Mouse (Mus musculus): ENCODE results near the gene Lgals1. TPM values are rescaled to one million over a fixed set of nuclear protein-coding genes. Genes with fewer than 3 reads are reported as not detected.
A peak's percentile ranks its signal among the peaks of the same experiment; 100 is the strongest.

Gene Lgals1
- 404 to 1,073 TPM (median 510 TPM) in 3 replicates for total RNA-seq (2017)

DNA sequence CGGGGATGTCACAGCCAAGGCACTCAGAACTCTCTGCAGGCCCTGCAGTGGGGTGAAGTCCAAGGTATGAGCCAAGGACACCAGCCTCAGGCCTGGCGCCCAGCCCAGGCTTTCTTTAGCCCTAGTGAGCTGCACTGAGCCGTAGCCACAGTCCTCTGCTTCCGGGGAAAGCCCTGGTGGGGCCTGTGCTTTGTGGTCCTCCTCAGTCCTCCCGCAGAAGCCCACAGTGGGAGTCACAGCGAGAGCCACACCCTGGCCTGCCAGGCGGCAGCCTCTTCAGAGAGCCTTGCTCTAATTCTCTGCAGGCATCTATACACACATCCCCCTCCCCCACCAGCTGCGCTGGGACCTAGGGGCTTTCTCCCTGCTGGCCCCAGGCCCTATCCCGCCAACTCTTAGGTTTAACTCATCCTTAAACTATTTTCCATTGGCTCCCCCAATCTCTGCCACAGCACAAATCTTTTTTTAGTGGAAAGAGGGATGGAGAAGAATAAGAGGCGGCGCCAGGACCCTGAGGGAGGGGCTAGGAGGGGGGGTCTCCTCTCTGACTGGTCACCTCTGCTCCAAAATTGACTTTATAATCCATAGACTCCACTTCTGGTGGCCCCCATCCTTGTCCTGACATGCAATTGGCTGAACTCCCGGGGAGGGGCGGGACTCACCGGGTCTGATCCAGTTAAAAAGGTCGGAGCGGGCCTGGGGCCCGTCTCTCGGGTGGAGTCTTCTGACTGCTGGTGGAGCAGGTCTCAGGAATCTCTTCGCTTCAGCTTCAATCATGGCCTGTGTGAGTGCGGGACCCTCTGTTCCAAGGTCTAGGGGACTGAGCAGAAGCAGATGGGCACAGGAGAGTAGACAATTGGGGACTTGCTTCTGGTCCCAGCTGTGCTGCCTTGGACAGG is at the start of gene Lgals1:
Gene Lgals1, plus strand, starts transcription at position 705 of the 899 bp plus-strand sequence.
- no peak; the same call in 1 of the 2 replicates for ATAC-seq (replicated peaks; ENCODE audit: insufficient number of reproducible peaks, low FRiP score, low TSS enrichment, poor library complexity, severe bottlenecking)

DNA sequence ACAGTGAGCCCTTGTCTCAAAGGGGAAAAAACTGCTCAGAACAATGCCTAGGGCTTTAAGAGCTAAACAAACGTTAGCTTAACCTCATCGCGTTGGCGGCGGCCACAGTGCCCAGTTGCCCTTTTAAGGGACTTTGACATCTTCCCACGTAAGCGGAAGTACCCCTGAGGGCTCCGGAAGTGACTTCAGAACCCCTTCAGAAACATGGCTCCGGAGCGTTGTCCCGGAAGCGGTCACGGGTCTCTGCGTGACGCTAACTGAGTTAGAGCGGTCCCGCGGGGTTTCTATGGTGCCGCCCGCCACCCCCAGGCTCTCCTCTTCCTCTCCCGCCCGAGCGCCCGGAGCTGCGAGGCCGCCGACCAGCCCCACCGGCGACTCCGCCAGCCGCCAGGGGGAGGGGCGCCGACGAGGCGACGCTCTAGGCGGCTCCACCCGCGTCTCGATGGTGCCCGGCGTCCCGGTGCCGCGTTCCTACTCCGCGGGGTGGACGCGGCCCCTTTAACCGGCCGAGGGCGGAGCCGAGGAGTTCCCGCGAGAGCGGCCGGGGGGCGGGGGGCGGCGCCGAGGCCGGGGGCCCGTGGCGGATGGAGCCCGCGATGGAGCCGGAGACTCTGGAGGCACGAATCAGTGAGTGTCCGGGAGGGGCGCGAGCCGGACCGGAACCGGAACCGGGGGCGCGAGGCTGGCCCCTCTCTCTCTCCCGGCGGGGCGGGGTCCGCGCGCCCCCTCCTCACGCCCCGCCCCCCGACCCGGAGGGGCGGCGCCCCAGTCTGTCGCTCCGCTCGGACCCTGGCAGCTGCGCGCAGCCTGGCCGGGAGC is 49.3 kb upstream of the Lgals1 start, which contains the start of gene Gga1:
Gene Gga1, plus strand, starts transcription at position 200 of the 819 bp plus-strand sequence.
- ATAC-seq (replicated peaks; ENCODE audit: insufficient number of reproducible peaks, low FRiP score, low TSS enrichment, poor library complexity, severe bottlenecking) = peak; percentile 77

DNA sequence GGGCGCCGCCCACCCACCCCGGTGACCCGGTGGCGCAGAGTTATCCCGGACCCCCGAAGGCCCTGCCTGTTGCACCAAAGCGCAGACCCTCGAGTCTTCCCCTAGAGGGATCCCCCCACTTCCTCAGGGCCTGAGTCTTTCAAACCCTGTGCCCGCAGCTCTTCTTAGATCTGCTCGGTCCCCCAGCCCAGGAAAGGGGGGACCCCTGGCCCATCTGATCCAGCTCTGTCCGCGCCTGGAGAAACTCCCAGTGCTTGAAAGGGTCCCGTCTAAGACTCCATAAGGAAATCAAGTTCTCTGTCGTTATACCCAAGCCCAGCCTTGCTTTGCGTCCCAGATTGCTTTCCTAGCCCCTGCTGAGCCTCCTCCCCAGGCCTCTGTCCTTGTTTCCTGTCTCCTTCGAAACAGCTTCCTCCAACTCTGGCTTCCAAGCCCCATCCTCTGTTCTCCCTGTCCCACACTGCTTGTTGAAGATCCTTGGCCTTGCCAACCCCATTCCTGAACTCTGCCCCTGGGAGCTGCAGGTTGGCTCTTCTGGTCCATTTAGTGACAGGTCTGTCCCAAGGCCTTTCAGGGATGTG is 48.6 kb upstream of the Lgals1 start:
- ATAC-seq (replicated peaks; ENCODE audit: insufficient number of reproducible peaks, low FRiP score, low TSS enrichment, poor library complexity, severe bottlenecking) = no peak

DNA sequence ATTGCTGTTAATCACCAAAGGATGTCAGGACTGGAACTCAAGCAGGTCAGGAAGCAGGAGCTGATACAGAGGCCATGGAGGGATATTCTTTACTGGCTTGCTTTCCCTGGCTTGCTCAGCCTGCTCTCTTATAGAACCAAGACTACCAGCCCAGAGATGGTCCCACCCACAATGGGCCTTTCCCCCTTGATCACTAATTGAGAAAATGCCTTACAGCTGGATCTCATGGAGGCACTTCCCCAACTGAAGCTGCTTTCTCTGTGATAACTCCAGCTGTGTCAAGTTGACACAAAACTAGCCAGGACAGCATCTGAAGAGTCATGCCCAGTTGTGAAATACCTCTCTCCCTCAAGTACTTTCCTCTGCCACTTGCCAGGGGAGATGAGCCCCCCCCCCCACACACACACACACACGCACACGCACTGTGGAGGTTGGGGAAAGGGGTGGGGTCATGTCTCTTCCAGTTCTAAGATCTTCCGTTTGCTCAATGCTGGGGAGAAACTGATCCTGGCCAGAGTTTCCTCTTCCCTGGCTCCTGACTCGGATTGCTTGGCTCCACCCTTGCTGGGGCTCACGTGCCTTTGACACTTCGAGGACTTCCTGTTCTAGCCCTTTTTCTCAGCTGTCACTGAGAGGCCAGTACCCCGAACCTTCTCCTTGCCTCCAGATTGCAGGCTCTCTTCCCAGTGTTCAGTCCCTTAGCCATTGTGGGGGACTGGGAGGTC is 47.6 kb upstream of the Lgals1 start:
- ATAC-seq (replicated peaks; ENCODE audit: insufficient number of reproducible peaks, low FRiP score, low TSS enrichment, poor library complexity, severe bottlenecking) = peak; percentile 45

DNA sequence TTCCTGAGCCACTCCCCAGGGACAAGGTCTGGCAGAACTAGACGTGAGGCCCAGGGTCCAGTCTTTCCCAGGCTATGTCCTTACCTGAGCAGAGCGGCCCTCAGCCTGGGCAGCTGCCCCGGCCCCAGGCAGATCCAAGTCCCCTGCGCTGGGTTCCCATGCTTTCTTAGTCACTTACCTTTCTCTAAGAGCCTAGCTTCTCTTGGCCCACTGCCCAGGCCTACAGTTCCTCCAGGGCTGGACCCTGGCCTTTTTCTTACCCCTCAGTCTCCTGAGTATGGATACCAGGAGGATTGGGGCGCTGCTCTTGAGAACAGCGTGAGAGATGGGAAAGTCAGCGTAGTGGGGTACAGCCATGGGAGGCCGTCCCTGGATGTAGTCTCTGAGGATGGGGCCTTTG is 46.1 kb upstream of the Lgals1 start:
- ATAC-seq (replicated peaks; ENCODE audit: insufficient number of reproducible peaks, low FRiP score, low TSS enrichment, poor library complexity, severe bottlenecking) = no peak

DNA sequence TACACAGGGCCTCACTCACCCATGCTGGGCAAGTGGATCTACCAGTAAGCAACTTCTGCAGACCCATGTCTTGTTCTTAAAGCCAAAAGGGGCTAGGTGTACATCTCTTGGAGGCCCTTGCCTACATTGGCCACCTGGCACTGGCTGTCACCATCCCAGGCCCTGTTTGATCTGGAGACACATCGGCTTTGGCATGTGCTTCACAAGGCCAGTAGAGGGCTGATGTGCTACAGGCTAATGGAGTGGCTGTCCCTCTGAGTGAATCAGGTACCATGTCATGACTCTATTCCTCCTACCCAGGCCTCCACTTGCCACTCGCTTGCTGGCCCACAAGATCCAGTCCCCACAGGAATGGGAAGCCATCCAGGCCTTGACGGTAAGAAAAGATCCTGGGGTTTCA is 44.7 kb upstream of the Lgals1 start:
- no peak for ATAC-seq (replicated peaks; ENCODE audit: insufficient number of reproducible peaks, low FRiP score, low TSS enrichment, poor library complexity, severe bottlenecking)

DNA sequence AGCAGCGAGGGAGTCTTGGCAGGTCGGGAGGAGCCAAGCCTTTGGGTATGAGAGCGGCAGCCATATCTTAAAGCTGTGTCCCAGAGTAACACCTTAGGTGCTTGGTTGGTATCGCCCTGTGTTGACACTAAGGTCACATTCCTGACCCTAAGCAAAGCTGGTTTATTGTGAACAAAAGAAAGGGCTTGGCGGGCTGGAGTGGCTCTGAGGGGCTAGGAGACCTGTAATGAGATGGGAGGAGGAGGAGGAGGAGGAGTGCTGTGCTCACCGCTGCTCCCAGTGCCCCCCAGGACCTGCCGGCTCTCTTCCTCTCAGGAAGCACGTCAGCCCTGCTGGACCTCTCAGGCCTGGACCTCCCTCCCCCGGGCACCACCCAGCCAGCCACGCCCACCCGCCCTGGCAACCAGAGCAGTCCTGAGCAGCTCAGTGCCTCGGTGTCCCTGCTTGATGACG is 37.1 kb upstream of the Lgals1 start:
- ATAC-seq (replicated peaks; ENCODE audit: insufficient number of reproducible peaks, low FRiP score, low TSS enrichment, poor library complexity, severe bottlenecking) = no peak

DNA sequence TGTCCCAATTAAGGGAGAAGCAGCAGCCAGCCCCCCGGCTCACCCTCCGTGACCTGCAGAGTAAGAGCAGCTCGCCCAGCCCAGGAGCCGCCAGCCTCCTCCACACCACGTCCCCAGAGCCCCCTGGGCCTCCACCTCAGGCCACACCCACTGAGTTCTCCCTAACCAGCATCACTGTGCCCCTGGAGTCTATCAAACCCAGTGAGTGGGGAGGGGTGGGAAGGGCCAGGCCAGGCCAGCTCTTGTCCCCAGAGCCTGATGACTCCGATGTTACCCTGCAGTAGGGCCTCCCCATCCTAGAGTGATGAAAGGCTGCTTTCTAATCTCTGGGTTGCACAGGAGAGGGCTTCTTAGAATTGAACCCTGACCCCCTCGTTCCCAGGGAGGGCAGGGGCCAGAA is 34.1 kb upstream of the Lgals1 start:
- no peak for ATAC-seq (replicated peaks; ENCODE audit: insufficient number of reproducible peaks, low FRiP score, low TSS enrichment, poor library complexity, severe bottlenecking)

DNA sequence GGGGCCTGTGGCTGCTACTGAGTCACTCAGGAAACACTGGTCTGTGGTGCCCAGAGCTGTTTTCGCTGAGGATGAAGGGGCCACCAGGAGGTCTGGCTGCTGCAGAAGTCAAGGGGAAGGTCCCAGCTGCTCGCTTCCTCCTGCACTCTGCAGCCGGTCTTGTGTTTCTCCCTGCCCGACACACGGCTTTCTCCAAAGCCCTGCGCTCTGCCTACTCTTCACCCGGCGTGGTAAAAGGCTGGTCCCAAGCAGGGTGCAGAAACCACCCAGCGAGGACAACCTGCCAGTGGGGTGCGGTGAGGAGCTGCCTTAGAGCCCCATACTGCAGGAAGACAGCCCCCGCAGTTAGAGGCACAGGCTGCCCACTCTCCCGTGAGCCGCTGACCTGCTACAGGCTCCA is 31.8 kb upstream of the Lgals1 start:
- no peak for ATAC-seq (replicated peaks; ENCODE audit: insufficient number of reproducible peaks, low FRiP score, low TSS enrichment, poor library complexity, severe bottlenecking)

DNA sequence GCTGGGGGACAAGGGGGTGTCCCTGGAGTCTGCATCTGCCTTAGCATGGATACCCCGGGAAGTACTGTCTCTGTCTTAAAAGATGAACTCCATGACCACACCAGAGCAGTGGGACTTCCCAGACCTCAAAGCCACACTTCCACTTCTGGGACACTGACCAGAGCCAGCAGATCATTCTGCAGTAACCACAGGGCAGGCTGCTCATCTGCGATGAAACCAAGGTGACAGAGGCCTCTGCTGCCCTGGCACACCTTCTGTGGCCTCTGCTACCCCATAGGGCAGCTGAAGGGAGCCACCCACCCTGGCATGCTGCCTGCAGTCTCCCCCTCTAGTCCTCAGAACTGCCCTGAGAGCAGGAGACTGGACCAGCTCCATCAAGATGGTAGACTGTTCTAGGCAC is 30.8 kb upstream of the Lgals1 start:
- ATAC-seq (replicated peaks; ENCODE audit: insufficient number of reproducible peaks, low FRiP score, low TSS enrichment, poor library complexity, severe bottlenecking) = 0 out of 2 replicates have a peak, but pooled peaks have one; percentile 2

DNA sequence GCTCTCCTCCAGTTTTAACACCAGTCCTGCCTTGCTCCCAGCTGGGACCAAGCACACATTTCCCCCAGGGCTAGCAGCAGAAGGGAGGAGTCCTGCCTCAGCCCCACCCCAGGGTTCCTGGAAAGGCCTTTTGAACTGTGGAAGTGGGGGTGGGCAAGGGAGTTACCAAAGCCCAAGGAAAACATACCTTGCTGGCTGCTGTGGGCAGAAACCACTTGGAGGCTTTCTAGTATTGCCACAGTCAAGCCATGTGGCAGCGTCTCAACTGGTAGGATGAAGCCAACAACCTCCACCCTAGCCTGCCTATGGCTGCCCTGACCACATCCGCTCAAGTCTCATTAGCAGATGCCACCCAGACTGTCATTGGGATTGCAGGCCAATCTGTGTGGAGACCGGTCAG is 30.4 kb upstream of the Lgals1 start:
- ATAC-seq (replicated peaks; ENCODE audit: insufficient number of reproducible peaks, low FRiP score, low TSS enrichment, poor library complexity, severe bottlenecking) = peak; percentile 42; the same call in 1 of the 2 replicates

DNA sequence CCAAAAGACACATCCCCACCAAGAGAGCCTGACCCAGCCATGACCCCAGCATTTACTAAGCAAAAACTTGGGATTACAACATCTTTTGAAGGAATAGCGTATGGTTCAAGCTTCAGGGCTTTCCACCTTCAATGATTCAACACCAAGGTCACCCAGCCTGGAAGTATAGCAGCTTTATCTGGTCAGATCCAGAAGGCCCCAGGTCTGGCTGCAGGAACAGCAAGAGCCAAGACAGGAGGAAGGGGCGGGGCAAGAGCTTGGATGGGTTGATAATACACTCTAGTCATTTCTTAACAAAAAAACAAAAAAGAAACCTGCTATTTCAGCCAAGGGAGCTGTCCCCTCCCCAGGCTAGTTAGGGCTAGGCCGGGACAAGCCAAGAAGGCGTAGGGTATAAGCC is 29.0 kb upstream of the Lgals1 start:
- no peak for ATAC-seq (replicated peaks; ENCODE audit: insufficient number of reproducible peaks, low FRiP score, low TSS enrichment, poor library complexity, severe bottlenecking)

DNA sequence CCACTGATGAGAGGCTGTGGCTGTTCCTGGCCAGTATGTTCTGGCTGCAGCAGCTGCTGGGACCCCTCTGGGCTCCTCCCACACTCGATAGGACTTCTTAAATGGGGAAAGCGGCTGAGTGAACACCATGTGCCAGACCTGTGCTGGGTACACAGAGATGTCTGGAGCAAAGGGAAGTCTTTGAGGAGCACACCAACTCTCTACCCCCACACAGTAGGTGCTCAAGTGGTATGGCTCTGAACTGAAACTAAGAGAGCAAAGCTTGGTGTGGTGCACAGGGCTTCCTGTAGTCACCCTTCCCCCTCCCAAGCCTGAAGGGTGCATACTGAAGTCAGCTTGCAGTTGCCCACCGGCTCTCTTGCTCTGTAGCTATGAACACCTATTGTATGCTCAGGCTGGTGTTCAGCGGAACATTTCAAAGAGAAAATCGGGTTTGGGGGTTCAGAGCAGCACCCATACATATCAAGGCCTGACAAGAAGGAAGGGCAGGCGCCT is 28.0 kb upstream of the Lgals1 start:
- no peak for ATAC-seq (replicated peaks; ENCODE audit: insufficient number of reproducible peaks, low FRiP score, low TSS enrichment, poor library complexity, severe bottlenecking)

DNA sequence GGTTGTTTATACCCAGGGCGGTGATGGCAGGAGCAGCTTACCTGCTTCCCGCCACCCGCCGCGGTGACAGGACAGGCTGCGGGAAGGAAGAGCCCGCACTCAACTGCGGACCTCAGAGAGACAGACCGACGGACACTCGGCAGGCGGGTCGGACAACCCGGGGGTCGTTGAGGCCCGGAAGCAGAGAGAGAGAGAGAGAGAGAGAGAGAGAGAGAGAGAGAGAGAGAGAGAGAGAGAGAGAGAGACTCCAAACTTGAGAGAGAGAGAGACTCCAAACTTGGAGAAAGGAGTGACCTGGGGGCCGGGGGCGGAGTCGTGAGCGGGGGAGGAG is 27.2 kb upstream of the Lgals1 start, which contains the start of gene Gm49510:
Gene Gm49510, plus strand, starts transcription at position 259 of the 331 bp plus-strand sequence.
- ATAC-seq (replicated peaks; ENCODE audit: insufficient number of reproducible peaks, low FRiP score, low TSS enrichment, poor library complexity, severe bottlenecking) = no peak

DNA sequence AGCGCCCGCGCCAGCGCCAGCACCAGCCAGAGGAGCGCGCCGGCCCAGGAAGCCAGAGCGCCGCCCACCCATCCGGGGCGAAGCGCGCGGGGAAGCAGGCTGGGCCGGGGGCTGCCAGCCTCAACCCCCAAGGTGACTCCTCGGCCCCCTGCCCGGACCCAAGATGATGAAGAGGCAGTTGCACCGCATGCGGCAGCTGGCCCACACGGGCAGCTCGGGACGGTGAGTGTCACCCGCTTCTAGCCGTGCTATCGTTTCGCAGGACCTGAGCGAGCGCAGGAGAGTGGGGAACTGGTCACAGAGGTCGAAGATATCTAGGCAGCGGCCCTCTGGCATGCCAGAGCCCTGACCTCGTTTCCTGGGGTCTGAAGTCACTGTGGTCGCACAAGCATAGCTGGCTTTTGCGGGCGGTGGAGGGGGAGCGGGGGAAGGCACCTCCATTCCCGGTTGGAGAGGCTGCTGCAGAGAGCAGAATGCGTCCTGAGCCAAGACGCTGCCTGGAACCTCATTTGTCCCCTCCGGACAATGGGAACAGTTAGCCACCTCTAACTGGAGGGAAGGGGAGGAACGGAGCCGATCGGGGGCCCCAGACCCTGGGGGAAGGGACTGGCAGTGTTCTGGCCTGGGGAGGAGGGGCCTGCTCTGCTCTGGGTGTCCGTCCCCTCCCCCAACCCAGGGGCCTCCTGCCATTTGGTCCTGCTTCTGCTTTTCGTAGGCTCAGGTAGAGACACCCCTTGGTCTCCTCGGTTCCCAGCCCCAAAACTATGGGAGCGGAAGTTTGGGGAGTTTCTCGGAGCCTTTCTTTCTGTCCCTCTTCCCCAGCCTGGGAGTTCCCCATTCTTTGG is 26.6 kb upstream of the Lgals1 start, which contains the start of gene Sh3bp1:
Gene Sh3bp1, plus strand, starts transcription at position 29 of the 845 bp plus-strand sequence.
- ATAC-seq (replicated peaks; ENCODE audit: insufficient number of reproducible peaks, low FRiP score, low TSS enrichment, poor library complexity, severe bottlenecking) = no peak

DNA sequence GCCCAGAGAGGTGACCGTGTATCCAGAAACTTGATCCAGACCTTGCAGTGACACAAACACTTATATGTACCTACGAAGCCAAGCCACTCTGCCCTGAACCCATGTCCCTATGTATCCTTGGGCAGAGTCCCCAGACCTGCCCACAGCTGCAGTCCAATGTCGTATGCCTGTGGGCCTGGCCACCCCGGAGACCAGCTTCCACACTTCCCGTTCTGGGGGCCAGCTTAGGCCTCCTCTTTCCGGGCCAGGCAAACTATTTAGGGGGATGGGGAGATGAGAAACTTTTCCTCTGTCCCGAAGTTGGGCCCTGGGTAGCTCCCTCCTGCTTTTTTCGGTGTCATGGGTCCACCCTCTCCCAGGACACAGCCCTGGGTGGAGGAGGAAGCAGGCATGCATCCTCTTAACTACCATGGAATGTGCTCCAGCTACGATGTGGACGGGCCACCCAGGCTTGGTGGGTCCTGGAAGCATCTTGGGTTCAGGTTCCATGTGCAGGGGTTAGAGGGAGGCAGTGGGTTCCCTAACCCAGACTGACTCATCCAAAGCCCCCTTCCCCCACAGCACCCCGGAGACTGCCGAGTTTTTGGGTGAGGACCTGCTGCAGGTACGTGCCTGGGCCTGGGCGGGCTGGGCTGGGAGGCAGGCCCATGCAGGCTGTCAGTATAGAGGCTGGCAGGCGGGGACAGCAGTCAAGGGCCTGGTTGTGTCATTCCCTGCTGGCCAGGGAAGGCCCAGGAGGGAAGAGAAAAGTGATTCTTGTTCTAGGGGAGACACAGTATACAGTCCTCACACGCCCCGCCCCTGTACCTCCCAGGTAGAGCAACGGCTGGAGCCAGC is 25.7 kb upstream of the Lgals1 start:
- ATAC-seq (replicated peaks; ENCODE audit: insufficient number of reproducible peaks, low FRiP score, low TSS enrichment, poor library complexity, severe bottlenecking) = 0 out of 2 replicates have a peak, but pooled peaks have one; percentile 10

DNA sequence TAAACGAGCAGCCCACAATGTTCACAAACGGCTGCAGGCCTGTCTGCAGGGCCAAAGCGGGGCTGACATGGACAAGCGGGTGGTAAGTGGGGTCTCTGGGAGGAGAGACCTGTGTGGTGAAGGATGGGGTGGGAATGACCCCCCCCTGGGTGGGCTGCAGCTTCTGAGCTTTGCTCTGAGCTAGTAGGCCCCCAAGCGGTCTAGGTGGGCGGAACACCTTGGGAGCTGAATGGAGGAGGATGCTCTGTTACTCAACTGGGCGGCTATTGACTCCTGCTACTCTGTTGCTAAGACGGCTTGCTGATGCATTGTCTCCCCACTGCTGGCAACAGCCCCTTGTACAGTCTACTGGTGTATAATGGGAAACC is 25.1 kb upstream of the Lgals1 start:
- ATAC-seq (replicated peaks; ENCODE audit: insufficient number of reproducible peaks, low FRiP score, low TSS enrichment, poor library complexity, severe bottlenecking) = no peak
